32 mouse cellular contexts compared by ENCODE assay signal in the genomic region with DNA sequence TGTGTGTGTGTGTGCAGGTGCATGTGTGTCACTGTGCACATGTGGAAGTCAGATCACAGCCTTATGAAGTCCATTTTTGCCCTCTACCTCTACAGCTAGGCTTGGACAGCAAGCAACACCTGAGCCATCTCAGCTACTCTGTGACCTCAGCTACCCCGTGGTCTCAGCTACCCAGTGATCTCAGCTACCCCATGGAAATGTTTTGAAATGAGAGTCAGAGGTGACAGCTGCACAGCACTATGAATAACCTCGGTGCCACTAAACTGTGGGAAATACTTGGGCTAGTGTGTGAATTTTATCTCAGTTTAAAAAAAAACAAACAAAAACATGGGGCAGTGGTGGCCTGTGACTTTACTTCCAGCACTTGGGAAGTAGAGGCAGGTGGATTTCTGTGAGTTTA. TPM values are rescaled to one million over a fixed set of nuclear protein-coding genes. Genes with fewer than 3 reads are reported as not detected.
"Had no signal": no experiment of that assay in that cellular context is flagged by ENCODE, and none has a peak within 500 bp of the region (broad histone marks: within the 10 kb centered on the region; RNA-seq: fewer than 3 reads in every experiment).

No protein-coding gene starts in this region.

- H3K36me3 ChIP-seq: limb, embryonic 12.5 days; limb, embryonic 13.5 days; limb, embryonic 15.5 days; liver, embryonic 12.5 days; liver, embryonic 13.5 days; liver, embryonic 15.5 days; lung, embryonic 15.5 days; midbrain, embryonic 10.5 days; midbrain, embryonic 12.5 days; midbrain, embryonic 13.5 days; midbrain, embryonic 15.5 days; neural tube, embryonic 12.5 days had no signal

- H3K9ac ChIP-seq: limb, embryonic 12.5 days; limb, embryonic 13.5 days; limb, embryonic 15.5 days; liver, embryonic 12.5 days; liver, embryonic 13.5 days; liver, embryonic 14.5 days; liver, embryonic 15.5 days; liver, postnatal 0 days; lung, embryonic 14.5 days; lung, embryonic 15.5 days; midbrain, embryonic 12.5 days; midbrain, embryonic 13.5 days; midbrain, embryonic 15.5 days; neural tube, embryonic 12.5 days had no signal

- ATAC-seq: liver, embryonic 12.5 days; liver, postnatal 0 days; lung, postnatal 0 days; midbrain, embryonic 13.5 days; midbrain, embryonic 15.5 days; midbrain, embryonic 16.5 days had no signal

- H3K4me1 ChIP-seq: limb, embryonic 13.5 days; liver, embryonic 15.5 days; lung, embryonic 15.5 days; midbrain, embryonic 10.5 days; midbrain, embryonic 12.5 days; midbrain, embryonic 13.5 days; midbrain, embryonic 15.5 days; neural tube, embryonic 12.5 days had no signal

- DNase-seq: left cerebral cortex, postnatal 4 days; liver; liver, embryonic 13.5 days; liver, postnatal 0 days; lung, adult 18-20 months; lung, adult 2 months; lung, embryonic 14.5 days; lung, postnatal 10 days; lung, postnatal 14 days; lung, postnatal 36 days; lung, postnatal 4 days; midbrain, embryonic 14.5 days had no signal

- H3K4me2 ChIP-seq: limb, embryonic 12.5 days; limb, embryonic 13.5 days; limb, embryonic 15.5 days; liver, embryonic 11.5 days; liver, embryonic 12.5 days; liver, embryonic 13.5 days; liver, embryonic 15.5 days; lung, embryonic 14.5 days; lung, embryonic 15.5 days; midbrain, embryonic 11.5 days; midbrain, embryonic 12.5 days; midbrain, embryonic 13.5 days; midbrain, embryonic 15.5 days; neural tube, embryonic 12.5 days had no signal

- H3K27me3 ChIP-seq: limb, embryonic 12.5 days; limb, embryonic 13.5 days; limb, embryonic 15.5 days; liver, embryonic 15.5 days; lung, embryonic 15.5 days; midbrain, embryonic 12.5 days; midbrain, embryonic 13.5 days; midbrain, embryonic 15.5 days; neural tube, embryonic 12.5 days had no signal

- H3K4me3 ChIP-seq: limb, embryonic 12.5 days; limb, embryonic 13.5 days; limb, embryonic 15.5 days; liver, embryonic 12.5 days; liver, embryonic 13.5 days; liver, embryonic 15.5 days; lung, embryonic 15.5 days; megakaryocyte, embryonic 14.5 days; midbrain, embryonic 10.5 days; midbrain, embryonic 12.5 days; midbrain, embryonic 13.5 days; midbrain, embryonic 15.5 days; neural tube, embryonic 12.5 days had no signal

- H3K27ac ChIP-seq: limb, embryonic 12.5 days; limb, embryonic 13.5 days; limb, embryonic 15.5 days; liver, embryonic 12.5 days; liver, embryonic 13.5 days; liver, embryonic 14.5 days; liver, embryonic 15.5 days; lung, embryonic 15.5 days; macrophage; midbrain, embryonic 10.5 days; midbrain, embryonic 12.5 days; midbrain, embryonic 13.5 days; midbrain, embryonic 15.5 days; neural tube, embryonic 12.5 days had no signal

- H3K9me3 ChIP-seq: limb, embryonic 12.5 days; limb, embryonic 13.5 days; limb, embryonic 15.5 days; liver, embryonic 12.5 days; liver, embryonic 13.5 days; liver, embryonic 15.5 days; lung, embryonic 15.5 days; midbrain, embryonic 10.5 days; midbrain, embryonic 12.5 days; midbrain, embryonic 13.5 days; midbrain, embryonic 15.5 days; neural tube, embryonic 12.5 days had no signal

RNA-seq across cellular contexts. Expression of gene Dnah2, which starts 58.0 kb away (rescaled TPM):
- total RNA-seq: megakaryocyte progenitor cell, adult 5-6 weeks; megakaryocyte-erythroid progenitor cell, adult 5-6 weeks had no signal
